Mouse (Mus musculus): ENCODE data around the gene Gm498. TPM values are rescaled to one million over a fixed set of nuclear protein-coding genes. Genes with fewer than 3 reads are reported as not detected.
A peak's percentile ranks its signal among the peaks of the same experiment; 100 is the strongest.

The Gm498 gene
- polyA plus RNA-seq (2016; fragmentation: Nextera tagmentation; extraction: Ambion mirVana): not detected in 2 replicates

- Histone ChIP-seq H3K4me2 (no peak within 1 kb of the TSS), H3K9me3 (replicated peaks) (0 out of 2 replicates have a peak, but pooled peaks cover 2% of the 10 kb centered on the region), H3K27ac (ENCODE audit: poor library complexity, severe bottlenecking) (no peak within 1 kb of the TSS), H3K27me3 (replicated peaks) (no peaks in the 10 kb centered on the region), H3K36me3 (no peaks in the 10 kb centered on the region), H3K9ac (no peak within 1 kb of the TSS), H3K4me3 (no peak within 1 kb of the TSS), H3K4me1 (replicated peaks) (no peaks in the 10 kb centered on the region)
- ATAC-seq (ENCODE audit: insufficient number of reproducible peaks, low FRiP score): no peak
- WGBS: 77% methylated on average over 2 of the region's 2 CpGs
These were observed at the start of gene Gm498 for GRCm38 (mm10) chr7:143866538-143866937. Gene Gm498, plus strand, starts transcription at chr7:143866838.

DNA sequence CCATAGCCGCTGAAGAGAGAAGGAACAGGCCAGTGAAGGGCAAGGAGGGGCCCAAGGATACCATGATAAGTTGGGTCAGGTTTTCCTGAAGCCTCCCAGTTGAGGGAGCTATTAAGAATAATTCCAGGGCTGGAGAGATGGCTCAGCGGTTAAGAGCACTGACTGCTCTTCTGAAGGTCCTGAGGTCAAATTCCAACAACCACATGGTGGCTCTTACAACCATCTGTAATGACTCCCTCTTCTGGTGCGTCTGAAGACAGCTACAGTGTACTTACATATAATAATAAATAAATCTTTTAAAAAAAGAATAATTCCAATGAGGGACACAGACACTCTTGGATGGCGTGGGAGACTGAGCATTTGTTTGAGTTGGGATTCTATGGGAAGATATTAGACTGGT, 47.4 kb upstream of the Gm498 start:
- Histone ChIP-seq H3K4me2 (no peak overlapping the region), H3K27me3 (replicated peaks) (no peaks in the 10 kb centered on the region), H3K9me3 (replicated peaks) (no peaks in the 10 kb centered on the region), H3K36me3 (peaks cover 42% of the 10 kb centered on the region), H3K4me3 (no peak overlapping the region), H3K4me1 (replicated peaks) (peaks cover 15% of the 10 kb centered on the region), H3K27ac (ENCODE audit: poor library complexity, severe bottlenecking) (no peak overlapping the region), H3K9ac (no peak overlapping the region)
- WGBS: 69% methylated on average over 4 of the region's 4 CpGs
- ATAC-seq (ENCODE audit: insufficient number of reproducible peaks, low FRiP score): no peak

DNA sequence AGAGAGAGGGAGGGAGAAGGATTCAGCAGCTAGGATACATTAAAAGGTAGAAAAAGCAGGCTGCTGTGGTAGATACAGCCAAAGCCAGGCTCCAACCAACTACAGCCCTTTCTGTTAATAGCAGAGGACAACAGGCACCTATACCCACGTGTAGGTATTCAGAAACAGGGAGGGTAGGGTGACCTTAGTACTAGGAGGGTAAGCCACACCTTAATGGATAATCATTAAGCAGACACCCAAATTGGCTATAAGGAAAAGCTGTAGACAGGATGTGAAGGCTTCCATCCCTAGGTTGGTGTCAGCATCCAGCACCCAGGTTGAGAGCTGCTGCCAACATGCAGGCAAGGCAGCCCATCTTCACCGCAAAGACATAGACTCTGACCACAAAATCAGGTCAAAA, 45.4 kb upstream of the Gm498 start:
- Histone ChIP-seq H3K27ac (ENCODE audit: poor library complexity, severe bottlenecking) (no peak overlapping the region), H3K4me3 (no peak overlapping the region), H3K4me1 (replicated peaks) (peaks cover 15% of the 10 kb centered on the region), H3K4me2 (no peak overlapping the region), H3K9me3 (replicated peaks) (no peaks in the 10 kb centered on the region), H3K27me3 (replicated peaks) (no peaks in the 10 kb centered on the region), H3K36me3 (peaks cover 24% of the 10 kb centered on the region), H3K9ac (no peak overlapping the region)
- WGBS: 76% methylated on average over 2 of the region's 2 CpGs
- no peak for ATAC-seq (ENCODE audit: insufficient number of reproducible peaks, low FRiP score)

DNA sequence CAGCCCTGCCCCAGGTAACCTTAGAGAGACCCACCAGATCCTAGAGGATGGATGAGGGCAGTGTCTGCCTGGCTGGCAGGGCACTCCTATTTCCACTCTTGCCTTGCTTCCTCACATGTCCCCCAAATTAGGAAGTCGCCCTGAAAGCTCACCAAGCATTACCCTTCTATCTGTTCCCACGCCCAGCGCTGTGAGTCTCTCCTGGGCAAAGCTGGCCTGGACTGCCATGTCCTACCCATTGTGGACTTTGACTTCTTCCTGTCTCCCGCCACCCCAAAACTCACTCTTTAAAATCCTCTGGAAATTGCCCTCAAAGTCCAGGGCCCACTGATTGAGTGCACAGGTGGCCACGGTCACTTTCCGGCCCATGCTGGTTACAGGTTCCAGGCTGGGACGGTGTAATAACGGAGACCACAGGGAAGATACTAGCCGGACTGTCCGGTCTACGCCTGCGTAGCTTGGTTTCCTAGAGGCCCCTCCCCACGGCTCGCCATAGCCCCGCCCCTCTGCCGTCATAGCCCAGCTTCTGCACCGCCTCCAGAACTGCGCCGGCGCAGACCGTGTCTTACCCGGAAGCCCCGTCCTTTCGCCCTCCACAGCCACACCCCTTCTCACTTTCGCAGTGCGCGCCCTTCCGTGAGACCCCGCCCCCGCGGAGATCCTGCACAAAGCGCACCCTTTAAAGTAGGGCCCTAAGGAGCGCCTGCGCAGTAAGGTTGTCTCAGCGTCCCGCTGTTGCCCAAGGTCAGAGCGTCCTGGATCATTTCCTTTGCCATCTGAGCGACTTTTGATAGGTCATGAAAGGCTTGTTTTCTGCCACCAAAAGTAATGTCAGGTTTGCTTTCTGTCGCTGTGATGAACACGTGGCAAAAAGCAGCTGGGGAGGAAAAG, 44.0 kb upstream of the Gm498 start, which contains the start of the genes Nadsyn1 and Dhcr7:
Nadsyn1 (minus strand) TSS at position 475 of the 891 bp plus-strand sequence.
Dhcr7 (plus strand) TSS at position 771 of the 891 bp plus-strand sequence.
- WGBS: under 1% methylated on average over 40 of the region's 40 CpGs
- peaks cover 15% of the 10 kb centered on the region for H3K4me1 ChIP-seq (replicated peaks)
- peak within 1 kb of the TSS; percentile 76 for H3K9ac ChIP-seq
- H3K36me3 ChIP-seq: peaks cover 13% of the 10 kb centered on the region
- peak; percentile 99 for ATAC-seq (ENCODE audit: insufficient number of reproducible peaks, low FRiP score)
- no peaks in the 10 kb centered on the region for H3K9me3 ChIP-seq (replicated peaks)
- peak within 1 kb of the TSS; percentile 62 for H3K4me3 ChIP-seq
- no peaks in the 10 kb centered on the region for H3K27me3 ChIP-seq (replicated peaks)
- H3K27ac ChIP-seq (ENCODE audit: poor library complexity, severe bottlenecking): peak within 1 kb of the TSS; percentile 78
- H3K4me2 ChIP-seq: peak within 1 kb of the TSS; percentile 81

- peak overlapping the region; percentile 62 for H3K4me3 ChIP-seq
- 76% methylated on average over 4 of the region's 4 CpGs for WGBS
- no peaks in the 10 kb centered on the region for H3K9me3 ChIP-seq (replicated peaks)
- peak overlapping the region; percentile 52 for H3K9ac ChIP-seq
- H3K4me1 ChIP-seq (replicated peaks): peaks cover 15% of the 10 kb centered on the region
- no peak for ATAC-seq (ENCODE audit: insufficient number of reproducible peaks, low FRiP score)
- peaks cover 10% of the 10 kb centered on the region for H3K36me3 ChIP-seq
- H3K4me2 ChIP-seq: peak overlapping the region; percentile 81
- H3K27ac ChIP-seq (ENCODE audit: poor library complexity, severe bottlenecking): peak overlapping the region; percentile 78
- no peaks in the 10 kb centered on the region for H3K27me3 ChIP-seq (replicated peaks)
These were observed 43.4 kb upstream of the Gm498 start for GRCm38 (mm10) chr7:143823266-143823605.

DNA sequence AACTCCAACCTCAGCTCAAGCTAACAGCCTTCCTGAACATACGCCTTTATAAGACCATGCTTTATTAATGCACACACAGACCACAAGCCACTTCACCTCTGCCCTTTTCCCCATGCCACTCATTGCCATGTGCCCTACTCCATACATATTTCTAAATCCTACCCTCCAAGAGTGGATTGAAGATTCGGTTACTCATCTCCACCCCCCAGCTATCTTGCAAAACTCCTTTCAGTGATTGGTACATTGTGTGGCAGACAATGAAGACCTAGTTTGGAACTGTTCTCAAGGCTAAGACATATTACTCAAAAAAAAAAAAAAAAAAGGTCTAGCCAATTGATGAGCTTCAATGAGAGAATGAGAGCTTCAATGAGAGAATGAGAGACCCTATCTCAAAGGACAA, 39.7 kb upstream of the Gm498 start:
- Histone ChIP-seq H3K9ac (no peak overlapping the region), H3K27me3 (replicated peaks) (no peaks in the 10 kb centered on the region), H3K4me3 (no peak overlapping the region), H3K9me3 (replicated peaks) (no peaks in the 10 kb centered on the region), H3K27ac (ENCODE audit: poor library complexity, severe bottlenecking) (no peak overlapping the region), H3K36me3 (no peaks in the 10 kb centered on the region), H3K4me1 (replicated peaks) (peaks cover 14% of the 10 kb centered on the region), H3K4me2 (no peak overlapping the region)
- WGBS: 82% methylated on average over 2 of the region's 2 CpGs
- no peak for ATAC-seq (ENCODE audit: insufficient number of reproducible peaks, low FRiP score)

GRCm38 (mm10) chr7:143829504-143830331, 36.9 kb upstream of the Gm498 start:
- Histone ChIP-seq H3K4me1 (replicated peaks) (peaks cover 21% of the 10 kb centered on the region), H3K4me3 (peak overlapping the region; percentile 79), H3K4me2 (peak overlapping the region; percentile 91), H3K36me3 (no peaks in the 10 kb centered on the region; the same call in 1 of the 2 replicates), H3K9me3 (replicated peaks) (no peaks in the 10 kb centered on the region), H3K9ac (peak overlapping the region; percentile 84), H3K27ac (ENCODE audit: poor library complexity, severe bottlenecking) (peak overlapping the region; percentile 93), H3K27me3 (replicated peaks) (no peaks in the 10 kb centered on the region)
- ATAC-seq (ENCODE audit: insufficient number of reproducible peaks, low FRiP score): peak; percentile 98
- 0% methylated on average over 37 of the region's 37 CpGs for WGBS

- H3K27ac ChIP-seq (ENCODE audit: poor library complexity, severe bottlenecking): no peak overlapping the region
- peak overlapping the region; percentile 75 for H3K9ac ChIP-seq
- H3K4me3 ChIP-seq: peak overlapping the region; percentile 79
- H3K4me1 ChIP-seq (replicated peaks): peaks cover 28% of the 10 kb centered on the region
- ATAC-seq (ENCODE audit: insufficient number of reproducible peaks, low FRiP score): no peak
- no peaks in the 10 kb centered on the region for H3K27me3 ChIP-seq (replicated peaks)
- H3K9me3 ChIP-seq (replicated peaks): no peaks in the 10 kb centered on the region
- peak overlapping the region; percentile 91 for H3K4me2 ChIP-seq
- WGBS: 15% methylated on average over 6 of the region's 6 CpGs
- H3K36me3 ChIP-seq: no peaks in the 10 kb centered on the region; the same call in 1 of the 2 replicates
These were observed 36.2 kb upstream of the Gm498 start for GRCm38 (mm10) chr7:143830399-143830798.

DNA sequence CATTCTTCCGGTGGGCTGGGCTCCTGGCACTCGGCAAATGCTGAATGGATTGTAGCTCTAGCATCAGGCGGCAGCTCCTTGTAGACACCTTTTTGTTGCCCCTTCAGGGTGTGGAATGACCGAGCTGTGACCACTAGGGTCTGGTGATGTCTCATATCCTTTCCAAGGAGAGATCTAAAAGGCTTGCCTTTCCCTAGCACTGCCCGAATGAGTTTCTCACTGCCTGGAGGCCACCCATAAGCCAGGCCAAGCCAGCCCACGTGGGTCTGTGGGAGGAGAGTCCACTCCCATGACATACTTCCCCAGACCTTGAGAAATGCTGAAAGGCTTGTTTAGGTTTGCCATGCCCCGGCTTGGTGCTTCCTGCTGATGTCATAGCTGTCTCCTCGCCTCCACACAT, 34.4 kb upstream of the Gm498 start:
- Histone ChIP-seq H3K27me3 (replicated peaks) (no peaks in the 10 kb centered on the region), H3K4me1 (replicated peaks) (peaks cover 37% of the 10 kb centered on the region), H3K9me3 (replicated peaks) (no peaks in the 10 kb centered on the region), H3K36me3 (peaks cover 5% of the 10 kb centered on the region), H3K27ac (ENCODE audit: poor library complexity, severe bottlenecking) (no peak overlapping the region), H3K9ac (no peak overlapping the region), H3K4me3 (no peak overlapping the region), H3K4me2 (no peak overlapping the region)
- ATAC-seq (ENCODE audit: insufficient number of reproducible peaks, low FRiP score): no peak
- 79% methylated on average over 8 of the region's 8 CpGs for WGBS

DNA sequence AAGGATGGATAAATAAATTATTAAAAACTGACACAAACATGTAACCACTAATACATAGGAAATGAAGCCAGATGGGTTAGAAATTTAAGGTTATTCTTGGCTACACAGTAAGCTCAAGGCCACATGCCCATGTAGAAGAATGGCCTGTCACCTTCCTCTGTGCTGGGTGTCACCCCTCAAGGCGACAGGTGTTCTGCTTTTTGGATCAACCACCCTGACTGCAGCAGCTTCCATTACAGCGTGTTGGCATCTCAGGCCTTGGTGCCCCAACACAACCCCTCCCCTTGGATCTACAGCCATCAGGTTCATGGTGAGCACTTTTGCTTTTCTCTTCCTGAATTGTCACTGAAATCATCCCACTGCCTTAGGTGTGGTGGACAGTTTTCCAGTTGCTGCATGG, 34.0 kb upstream of the Gm498 start:
- no peak for ATAC-seq (ENCODE audit: insufficient number of reproducible peaks, low FRiP score)
- no peak overlapping the region for H3K27ac ChIP-seq (ENCODE audit: poor library complexity, severe bottlenecking)
- no peak overlapping the region for H3K4me2 ChIP-seq
- H3K4me1 ChIP-seq (replicated peaks): peaks cover 37% of the 10 kb centered on the region
- no peaks in the 10 kb centered on the region for H3K27me3 ChIP-seq (replicated peaks)
- H3K9ac ChIP-seq: no peak overlapping the region
- no peak overlapping the region for H3K4me3 ChIP-seq
- H3K36me3 ChIP-seq: peaks cover 9% of the 10 kb centered on the region
- H3K9me3 ChIP-seq (replicated peaks): no peaks in the 10 kb centered on the region
- WGBS: 90% methylated on average over 2 of the region's 2 CpGs

- Histone ChIP-seq H3K9me3 (replicated peaks) (no peaks in the 10 kb centered on the region), H3K9ac (no peak overlapping the region), H3K27ac (ENCODE audit: poor library complexity, severe bottlenecking) (no peak overlapping the region), H3K4me2 (no peak overlapping the region), H3K27me3 (replicated peaks) (no peaks in the 10 kb centered on the region), H3K4me1 (replicated peaks) (peaks cover 37% of the 10 kb centered on the region), H3K36me3 (peaks cover 20% of the 10 kb centered on the region), H3K4me3 (no peak overlapping the region)
- ATAC-seq (ENCODE audit: insufficient number of reproducible peaks, low FRiP score): no peak
- 71% methylated on average over 6 of the region's 6 CpGs for WGBS
These were observed 33.0 kb upstream of the Gm498 start for GRCm38 (mm10) chr7:143833581-143834190.
